Mouse (Mus musculus) retina, adult 2 months (tissue): ENCODE measurements at regions not wholly inside any gene's neighbourhood (a gene's known extent, or its start where the extent isn't known, plus 50 kb on each side); places are given as distances from the start of the nearest gene placed in this dataset.

Experiments used
- DNase-seq: peaks from one replicate; pipeline ENCODE4 v3.0.0-alpha.2; 2012; ENCODE audit warnings: low read depth, low spot score

GRCm38 (mm10) chr7:130036845-130037572 is 445.3 kb downstream of the Wdr11 start:
- DNase-seq: no peak

GRCm38 (mm10) chr7:130037573-130037925 is 445.9 kb downstream of the Wdr11 start:
- DNase-seq: no peak

DNA sequence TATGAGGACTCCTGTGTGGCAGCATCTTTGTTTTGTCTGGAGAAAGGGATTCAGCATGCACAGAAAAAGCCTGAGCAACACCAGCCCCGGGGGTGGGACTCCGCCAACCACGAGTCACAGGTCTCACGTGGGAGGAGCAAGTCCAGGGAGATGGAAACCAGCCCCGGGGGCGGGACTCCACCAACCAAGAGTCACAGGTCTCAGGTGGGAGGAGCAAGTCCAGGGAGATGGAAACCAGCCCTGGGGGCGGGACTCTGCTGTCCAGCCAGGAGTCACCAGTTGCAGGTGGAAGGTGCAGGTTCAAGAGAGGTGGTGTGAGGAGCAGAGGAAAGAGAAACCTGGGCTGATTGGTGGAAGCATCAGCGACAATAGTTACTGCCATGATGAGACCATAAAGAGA is 448.9 kb downstream of the Wdr11 start:
- DNase-seq: no peak

DNA sequence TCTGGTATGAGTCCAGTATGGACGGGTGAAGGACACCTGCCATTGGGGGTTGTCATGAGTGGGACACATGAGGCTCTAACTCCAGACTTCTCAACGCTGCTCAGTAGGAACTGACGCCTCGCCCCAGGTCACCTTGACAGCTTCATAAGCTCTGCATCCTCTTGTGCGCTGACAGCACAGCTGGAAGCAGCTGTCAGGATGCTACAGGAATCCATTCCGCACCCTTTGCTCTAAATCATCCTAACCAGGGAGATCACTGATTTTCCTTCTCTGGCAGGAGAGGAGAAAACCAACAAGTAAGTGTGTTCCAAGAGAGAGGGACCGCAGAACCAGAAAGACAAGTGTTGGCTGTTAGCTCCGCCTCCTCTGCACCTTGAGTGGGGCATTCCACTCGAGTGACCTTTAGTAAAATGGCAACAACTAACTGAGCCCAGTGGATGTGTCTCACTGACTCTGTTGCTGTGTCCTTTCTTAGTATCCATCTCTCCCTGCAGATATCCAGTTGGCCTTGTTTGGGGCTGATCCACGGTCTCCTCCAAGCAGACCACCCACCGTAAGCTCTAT is 449.8 kb downstream of the Wdr11 start:
- DNase-seq: no peak

DNA sequence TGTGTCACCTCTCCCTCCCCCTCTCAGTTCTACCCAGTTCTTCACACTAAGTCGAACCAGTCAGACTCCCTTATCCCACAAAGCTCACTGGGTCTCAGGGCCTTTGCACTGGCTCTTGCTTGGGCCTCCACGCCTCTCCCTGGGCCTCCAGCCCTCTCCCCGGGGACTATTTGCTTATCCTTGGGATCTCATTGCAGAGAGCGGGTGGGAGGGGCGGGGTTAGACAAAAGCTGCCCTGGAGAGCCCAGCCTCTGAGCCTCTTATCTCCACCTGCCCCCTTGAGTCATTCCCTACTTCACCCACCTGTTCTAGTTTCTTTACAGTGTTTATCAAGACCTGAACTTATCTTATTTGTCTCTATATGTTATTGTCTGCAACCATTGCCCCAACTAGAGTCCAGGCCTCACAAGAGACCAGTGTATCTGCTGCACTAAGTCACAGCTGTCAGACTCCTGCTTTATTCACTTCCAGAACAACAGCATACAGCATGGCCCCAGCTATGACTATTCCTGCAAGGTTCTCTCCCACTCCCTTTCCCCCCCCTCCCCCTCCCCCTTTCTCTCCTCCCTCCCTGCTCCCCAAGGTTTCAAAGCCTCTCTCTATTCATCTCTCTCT is 450.7 kb downstream of the Wdr11 start:
- no peak for DNase-seq

DNA sequence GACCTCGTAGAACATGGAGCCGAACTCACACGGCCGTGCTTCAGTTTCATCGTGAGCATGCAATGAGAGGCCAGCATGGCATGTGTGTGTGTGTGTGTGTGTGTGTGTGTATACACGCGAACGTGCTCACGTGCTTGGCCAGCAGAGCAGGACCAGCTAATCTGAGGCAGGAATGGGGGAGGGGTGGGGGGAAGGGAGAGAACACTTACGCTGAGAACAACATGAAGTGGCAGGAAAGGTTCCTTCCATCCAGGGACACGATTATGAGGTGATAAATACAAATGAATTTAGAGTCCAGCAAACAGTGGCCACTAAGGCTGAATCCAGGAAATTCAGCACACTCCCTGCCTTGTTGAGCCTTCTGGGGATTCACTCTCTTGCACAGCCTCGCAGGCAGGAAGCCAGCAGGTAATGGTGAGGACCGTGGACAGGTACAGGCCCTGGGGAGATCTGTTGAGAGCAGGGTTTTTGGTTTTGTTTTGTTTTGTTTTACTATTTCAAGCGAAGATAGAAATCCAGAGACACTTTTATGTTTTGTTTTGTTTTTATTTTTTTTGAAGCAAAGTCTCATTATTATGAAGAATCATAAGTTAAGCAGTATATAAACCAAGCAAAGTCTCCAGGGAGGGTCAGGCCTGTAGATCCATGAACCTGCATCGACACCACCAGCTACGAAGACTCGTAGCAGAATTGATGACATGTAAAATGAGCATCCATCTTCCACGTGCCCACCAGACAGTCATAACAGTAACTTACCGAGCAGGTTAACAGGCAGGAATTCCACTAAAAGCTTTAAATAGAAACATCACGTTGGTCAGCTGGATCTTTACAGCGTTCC is 452.0 kb downstream of the Wdr11 start:
- no peak for DNase-seq

GRCm38 (mm10) chr7:130044235-130044553 is 452.5 kb downstream of the Wdr11 start:
- DNase-seq: no peak

DNA sequence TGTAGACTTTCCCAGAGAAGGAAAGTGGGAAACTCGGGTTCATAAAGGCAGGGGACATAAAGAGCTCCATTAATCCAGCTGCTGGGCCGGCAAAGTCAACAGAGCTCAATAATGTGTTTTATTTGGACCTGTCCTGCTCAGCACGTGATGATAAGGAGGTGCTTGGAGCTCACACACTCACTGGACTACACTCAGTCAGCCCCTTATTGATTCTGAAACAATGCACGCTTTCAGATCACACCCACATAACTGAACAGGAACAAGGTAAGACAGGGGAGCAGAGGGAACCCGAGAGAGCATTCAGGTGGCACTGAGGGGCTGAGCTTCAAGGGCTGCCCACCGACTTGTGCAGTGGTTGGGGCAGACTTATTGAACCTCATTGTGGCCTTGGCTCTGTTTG is 452.9 kb downstream of the Wdr11 start:
- DNase-seq: no peak

DNA sequence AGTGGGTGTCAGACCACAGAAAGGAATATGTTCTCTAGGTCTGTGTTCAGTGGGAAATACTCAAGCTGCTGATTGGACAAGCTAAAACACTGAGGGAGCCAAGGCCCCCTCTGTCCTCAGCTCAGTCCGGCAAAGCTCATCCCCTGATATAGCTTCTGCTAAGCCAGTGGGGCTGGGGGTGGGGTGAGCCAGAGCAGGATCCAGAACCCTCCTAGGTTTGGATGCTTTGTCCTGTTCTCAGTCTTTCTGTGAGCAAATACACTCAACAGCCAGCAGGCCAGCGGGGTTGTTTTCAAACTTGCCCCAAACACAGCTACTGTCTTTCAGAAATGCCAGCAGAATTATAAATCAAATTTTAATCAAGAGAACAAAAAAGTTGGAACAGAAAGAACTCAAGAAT is 454.4 kb downstream of the Wdr11 start:
- no peak for DNase-seq

DNA sequence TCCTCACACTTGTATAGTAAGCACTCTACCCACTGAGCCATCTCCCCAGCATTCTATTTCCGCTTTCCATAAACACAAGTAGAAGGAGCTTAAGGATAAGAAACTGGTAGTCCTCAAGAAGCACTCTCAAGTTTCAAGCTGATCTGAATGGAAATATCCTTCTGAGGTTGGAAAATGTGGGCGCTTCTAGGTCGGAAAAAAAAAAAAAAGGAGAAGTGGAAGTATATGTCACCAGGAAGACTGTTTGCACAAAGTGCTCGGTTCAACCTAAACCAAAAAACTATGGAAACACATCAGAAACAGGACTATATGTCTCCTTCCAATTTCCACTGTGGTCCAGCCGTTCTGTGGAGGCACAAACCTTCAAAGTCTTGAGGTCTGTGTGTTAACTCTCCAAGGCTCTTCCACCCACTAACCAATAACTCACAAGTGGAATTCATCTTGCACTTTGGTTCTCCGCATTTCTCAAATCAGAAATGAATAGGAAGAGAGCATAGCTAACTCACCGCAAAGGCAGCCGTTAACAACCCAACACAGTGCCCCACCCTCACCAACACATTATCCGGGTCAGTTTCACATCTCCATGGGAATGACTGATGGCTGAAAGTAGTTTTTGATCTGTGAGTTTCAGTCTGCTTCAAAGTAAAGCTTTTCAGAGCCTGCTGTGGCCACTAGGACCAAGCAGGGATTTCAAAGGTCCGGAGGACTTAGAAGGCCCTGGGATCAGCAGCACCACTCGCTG is 455.8 kb downstream of the Wdr11 start:
- no peak for DNase-seq

GRCm38 (mm10) chr7:130048106-130048772 is 456.6 kb downstream of the Wdr11 start:
- no peak for DNase-seq

- DNase-seq: no peak
These were observed 457.8 kb downstream of the Wdr11 start for GRCm38 (mm10) chr7:130049461-130049860.

DNA sequence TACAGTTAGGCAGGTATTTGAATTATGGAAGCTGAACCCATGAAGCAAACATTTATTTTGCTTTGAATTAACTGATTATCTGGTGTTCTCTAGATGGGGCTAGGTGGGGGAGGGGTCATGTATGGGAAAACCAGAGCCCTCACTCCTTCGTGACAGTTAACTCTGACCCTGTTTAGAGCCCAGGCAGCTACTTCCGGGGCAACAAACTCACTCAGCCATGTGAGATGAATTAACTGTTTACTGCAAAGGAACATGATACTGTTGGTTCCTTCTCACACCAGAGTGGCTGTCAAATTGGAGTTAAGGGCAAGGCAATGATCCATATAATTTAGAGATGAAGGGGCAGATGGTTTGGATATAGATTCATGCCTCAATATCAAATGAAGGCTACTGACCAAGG is 458.5 kb downstream of the Wdr11 start:
- DNase-seq: no peak

DNA sequence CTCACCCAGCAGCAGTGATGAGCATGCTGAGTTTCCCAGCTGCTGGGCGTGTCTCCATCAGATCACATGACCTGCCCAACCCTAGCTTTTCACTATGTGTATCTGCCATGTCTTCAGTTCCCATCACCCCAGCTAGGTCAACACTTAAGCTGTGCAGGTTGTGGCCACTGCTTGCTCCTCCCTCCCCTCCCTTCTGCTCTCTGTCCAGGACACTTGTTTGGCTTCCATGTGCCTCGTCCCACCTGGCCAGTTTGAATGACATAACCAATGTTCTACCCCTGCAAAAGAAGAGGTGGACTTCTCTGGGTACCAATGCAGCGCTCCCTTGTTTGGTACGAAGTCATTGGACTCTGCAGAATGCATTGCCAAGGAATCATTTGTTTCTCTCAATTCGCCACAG is 460.7 kb downstream of the Wdr11 start:
- DNase-seq: no peak

DNA sequence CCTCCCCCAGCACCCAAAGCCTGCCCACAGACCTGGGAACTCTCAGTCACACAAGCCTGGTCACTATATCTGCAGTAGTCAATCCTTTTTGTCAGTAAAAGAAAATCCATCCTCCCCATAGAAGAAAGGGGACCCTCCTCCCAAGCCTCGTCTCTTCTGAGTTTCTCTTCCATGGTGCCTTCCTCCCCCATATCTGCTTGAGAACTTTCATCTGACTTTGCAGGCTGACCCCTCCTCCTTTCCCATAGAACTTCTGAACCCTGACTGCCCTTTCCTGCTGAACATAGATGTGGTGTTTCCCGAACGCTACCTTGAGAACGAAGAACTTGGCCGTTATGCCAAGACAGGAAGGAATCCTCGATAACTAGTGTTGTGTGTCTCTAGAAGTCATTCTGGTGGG is 462.5 kb downstream of the Ate1 start:
- no peak for DNase-seq

DNA sequence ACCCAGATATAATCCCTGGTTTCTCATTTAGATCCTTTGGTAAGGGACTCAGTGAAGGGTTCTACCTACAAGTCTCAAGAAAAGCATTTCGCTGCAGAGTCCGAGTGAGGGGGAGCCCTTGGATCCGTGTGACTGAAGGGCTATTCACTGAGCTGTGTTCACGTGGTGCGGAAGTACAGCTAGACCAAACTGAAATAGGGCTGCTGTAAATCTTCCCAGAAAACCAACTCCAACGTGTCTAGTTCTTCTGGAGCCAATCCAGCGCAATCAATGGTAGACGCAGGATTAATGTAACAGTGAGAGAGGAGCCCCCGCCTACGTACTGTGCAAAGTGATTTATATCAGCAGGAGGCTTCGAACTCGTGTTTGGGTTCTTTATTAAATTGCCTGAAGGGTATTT is 461.9 kb downstream of the Ate1 start:
- no peak for DNase-seq

DNA sequence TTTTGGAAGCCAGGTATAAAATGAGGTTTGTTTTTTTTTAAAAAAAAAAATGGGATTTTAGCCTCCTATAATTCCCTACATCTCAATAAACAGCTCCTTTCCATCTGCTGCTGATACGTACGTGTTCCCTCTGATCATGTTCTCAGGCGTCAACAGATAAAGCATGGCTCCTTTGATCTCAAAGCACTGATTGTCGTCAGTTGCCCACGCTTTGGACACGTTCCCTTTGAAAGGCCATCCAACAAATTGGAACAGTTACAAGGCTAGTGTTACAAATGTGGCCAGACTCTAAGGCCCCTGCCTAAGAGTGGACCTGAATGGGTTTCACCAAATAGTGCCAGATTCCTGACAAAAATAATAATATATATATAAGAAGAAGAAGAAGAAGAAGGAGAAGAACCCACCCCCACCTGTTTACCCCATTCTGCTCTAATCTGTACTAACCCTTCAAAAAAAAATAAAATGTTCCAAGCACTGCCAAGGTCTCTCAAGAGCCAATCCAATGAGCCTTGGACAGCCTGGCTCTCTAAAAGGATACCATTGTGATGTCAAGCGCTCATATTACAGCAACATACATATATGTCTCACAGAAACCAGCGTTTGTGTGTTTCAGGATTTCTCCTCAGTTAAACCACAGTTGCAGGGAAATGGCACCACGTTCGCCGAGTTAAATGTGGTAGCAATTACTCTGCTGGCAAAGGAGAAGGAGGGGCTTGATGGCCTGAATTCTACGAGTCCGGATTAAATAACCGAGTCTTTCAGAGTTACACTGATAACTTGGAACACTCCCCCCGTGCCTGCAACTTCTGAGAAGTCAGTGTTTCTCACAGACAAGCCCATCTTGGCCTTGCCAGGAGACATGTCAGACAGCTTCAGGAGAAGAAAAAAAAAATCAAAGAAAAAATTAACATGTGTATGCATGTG is 460.2 kb downstream of the Ate1 start:
- DNase-seq: no peak

GRCm38 (mm10) chr7:130064500-130064899 is 455.7 kb downstream of the Ate1 start:
- DNase-seq: no peak

GRCm38 (mm10) chr7:130068316-130068715 is 451.9 kb downstream of the Ate1 start:
- DNase-seq: no peak

DNA sequence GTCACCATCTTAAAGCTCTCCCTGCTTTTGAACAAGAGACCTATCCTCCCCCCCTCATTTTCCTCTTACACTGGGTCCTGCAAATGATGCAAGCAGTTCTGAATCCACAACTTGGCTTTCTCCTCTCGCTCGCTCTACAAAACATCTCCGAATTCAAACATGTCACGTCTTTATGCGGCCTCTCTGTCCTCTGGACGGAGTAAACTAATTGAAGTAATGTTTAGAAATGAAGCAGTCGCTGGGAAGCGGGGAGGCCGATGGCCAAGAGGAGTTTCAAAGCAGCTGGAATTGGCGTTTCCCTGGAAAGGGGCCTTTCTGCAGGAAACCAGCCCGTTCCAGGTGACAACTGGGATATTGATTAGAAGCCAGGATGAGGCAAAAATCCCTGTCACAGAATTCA is 446.8 kb downstream of the Ate1 start:
- DNase-seq: no peak
